In genomic region chr15:93478676-93479075, GRCm38 (mm10) we compare ENCODE assay signal across 22 mouse cellular contexts.
DNase-seq lines count a peak whose midpoint lies in the region; ATAC-seq and TF ChIP-seq lines count a peak whose summit lies in the region.
"Had no signal": no experiment of that assay in that cellular context is flagged by ENCODE, and none has a peak within 500 bp of the region (broad histone marks: within the 10 kb centered on the region; RNA-seq: fewer than 3 reads in every experiment).

No protein-coding gene starts in this region.

- H3K36me3 ChIP-seq in heart, postnatal 0 days (replicated peaks; ENCODE audit: control insufficient read depth, insufficient read depth, low read length) = no peaks in the 10 kb centered on the region
- H3K36me3 ChIP-seq in liver, embryonic 12.5 days = peaks cover 5% of the 10 kb centered on the region
- no peaks in the 10 kb centered on the region for H3K36me3 ChIP-seq in E14TG2a.4 (ENCODE audit: insufficient read depth, low read length)
- 0 out of 2 replicates have a peak, but pooled peaks cover 3% of the 10 kb centered on the region for H3K36me3 ChIP-seq in liver, postnatal 0 days (replicated peaks; ENCODE audit: insufficient read depth, low read length)
- H3K36me3 ChIP-seq: embryonic facial prominence, embryonic 15.5 days; hindbrain, embryonic 12.5 days; limb, embryonic 15.5 days; lung, embryonic 15.5 days; midbrain, embryonic 15.5 days; stomach, embryonic 15.5 days had no signal

- H3K4me3 ChIP-seq in heart, postnatal 0 days (ENCODE audit: low read depth, low read length) = no peak overlapping the region
- no peak overlapping the region for H3K4me3 ChIP-seq in liver, embryonic 12.5 days
- no peak overlapping the region for H3K4me3 ChIP-seq in E14TG2a.4 (replicated peaks; ENCODE audit: low read length)
- no peak overlapping the region for H3K4me3 ChIP-seq in liver, postnatal 0 days (ENCODE audit: low read depth, low read length)
- H3K4me3 ChIP-seq: embryonic facial prominence, embryonic 15.5 days; forebrain, embryonic 10.5 days; hindbrain, embryonic 12.5 days; kidney, embryonic 15.5 days; limb, embryonic 15.5 days; lung, embryonic 15.5 days; midbrain, embryonic 15.5 days; stomach, embryonic 15.5 days had no signal

- intact Hi-C loops in heart, postnatal 10 days (cut with DNase I) = no loop called here

- H3K9me3 ChIP-seq in heart, postnatal 0 days (replicated peaks; ENCODE audit: control insufficient read depth, low read length) = no peaks in the 10 kb centered on the region
- no peaks in the 10 kb centered on the region for H3K9me3 ChIP-seq in liver, embryonic 12.5 days (replicated peaks)
- no peaks in the 10 kb centered on the region for H3K9me3 ChIP-seq in E14TG2a.4 (ENCODE audit: low read length)
- H3K9me3 ChIP-seq in liver, postnatal 0 days (ENCODE audit: low read length) = no peaks in the 10 kb centered on the region
- H3K9me3 ChIP-seq: embryonic facial prominence, embryonic 15.5 days; forebrain, embryonic 10.5 days; hindbrain, embryonic 12.5 days; kidney, embryonic 15.5 days; limb, embryonic 15.5 days; lung, embryonic 15.5 days; midbrain, embryonic 15.5 days; stomach, embryonic 15.5 days had no signal

- no peak overlapping the region for H3K27ac ChIP-seq in heart, postnatal 0 days (ENCODE audit: low read depth)
- no peak overlapping the region for H3K27ac ChIP-seq in liver, embryonic 12.5 days
- H3K27ac ChIP-seq in liver, postnatal 0 days (ENCODE audit: low read depth) = no peak overlapping the region
- H3K27ac ChIP-seq: embryonic facial prominence, embryonic 15.5 days; forebrain, embryonic 10.5 days; hindbrain, embryonic 12.5 days; kidney, embryonic 15.5 days; limb, embryonic 15.5 days; lung, embryonic 15.5 days; stomach, embryonic 15.5 days had no signal

- TF ChIP-seq EP300 in heart, postnatal 0 days (IDR thresholded peaks at IDR 0.05; ENCODE audit: low read depth) = no peak
- TF ChIP-seq EP300 in liver, postnatal 0 days (IDR thresholded peaks at IDR 0.05; ENCODE audit: low read depth) = no peak

- DNase-seq in heart, postnatal 0 days (ENCODE audit: low spot score) = no peak
- no peak for DNase-seq in heart, postnatal 10 days
- DNase-seq in liver = no peak
- DNase-seq in liver, postnatal 0 days = no peak
- no peak for DNase-seq in adrenal gland, adult (ENCODE audit: inconsistent age in 2 of 2, low spot score in 1 of 2)
- DNase-seq in right cerebral cortex, adult 18-20 months = no peak
- DNase-seq: adrenal gland, postnatal 25 days; cerebellum, adult 18-20 months; cerebellum, postnatal 25 days; gastrocnemius, postnatal 14 days; right cerebral cortex, postnatal 25 days had no signal

- no peaks in the 10 kb centered on the region for H3K27me3 ChIP-seq in heart, postnatal 0 days (ENCODE audit: control insufficient read depth, insufficient read depth, low read length)
- no peaks in the 10 kb centered on the region for H3K27me3 ChIP-seq in liver, embryonic 12.5 days (replicated peaks)
- no peaks in the 10 kb centered on the region for H3K27me3 ChIP-seq in E14TG2a.4 (ENCODE audit: insufficient read depth, low read length)
- H3K27me3 ChIP-seq in liver, postnatal 0 days (ENCODE audit: insufficient read depth, low read length) = no peaks in the 10 kb centered on the region
- H3K27me3 ChIP-seq: embryonic facial prominence, embryonic 15.5 days; hindbrain, embryonic 12.5 days; kidney, embryonic 15.5 days; limb, embryonic 15.5 days; lung, embryonic 15.5 days; midbrain, embryonic 15.5 days; stomach, embryonic 15.5 days had no signal

- no peak overlapping the region for H3K9ac ChIP-seq in heart, postnatal 0 days (replicated peaks; ENCODE audit: low read depth, low read length)
- no peak overlapping the region for H3K9ac ChIP-seq in liver, embryonic 12.5 days
- H3K9ac ChIP-seq in liver, postnatal 0 days (replicated peaks) = no peak overlapping the region
- H3K9ac ChIP-seq: embryonic facial prominence, embryonic 15.5 days; hindbrain, embryonic 12.5 days; kidney, embryonic 15.5 days; limb, embryonic 15.5 days; lung, embryonic 15.5 days; midbrain, embryonic 15.5 days; stomach, embryonic 15.5 days had no signal

- WGBS in heart, postnatal 0 days = 78% methylated on average over 3 of the region's 3 CpGs
- 70% methylated on average over 3 of the region's 3 CpGs for WGBS in liver, embryonic 12.5 days (ENCODE audit: insufficient replicate concordance)
- 83% methylated on average over 3 of the region's 3 CpGs for WGBS in liver, postnatal 0 days (ENCODE audit: insufficient replicate concordance)

- H3K4me2 ChIP-seq in heart, postnatal 0 days (ENCODE audit: low read depth, low read length) = no peak overlapping the region
- no peak overlapping the region for H3K4me2 ChIP-seq in liver, embryonic 12.5 days
- H3K4me2 ChIP-seq in liver, postnatal 0 days (ENCODE audit: low read depth, low read length) = no peak overlapping the region
- H3K4me2 ChIP-seq: embryonic facial prominence, embryonic 15.5 days; hindbrain, embryonic 12.5 days; kidney, embryonic 15.5 days; limb, embryonic 15.5 days; lung, embryonic 15.5 days; midbrain, embryonic 15.5 days; stomach, embryonic 15.5 days had no signal

- ATAC-seq in heart, postnatal 0 days (ENCODE audit: insufficient read depth, low read depth) = no peak
- ATAC-seq in liver, embryonic 12.5 days = 0 out of 2 replicates have a peak, but pooled peaks have one; percentile 44
- ATAC-seq in liver, postnatal 0 days = no peak
- ATAC-seq: inflammation-experienced regulatory T-cells, adult 6 months; midbrain, embryonic 15.5 days had no signal

- TF ChIP-seq CTCF in heart, postnatal 0 days (IDR thresholded peaks at IDR 0.05; ENCODE audit: low read depth) = peak; percentile 21
- TF ChIP-seq CTCF in E14TG2a.4 (conservative IDR thresholded peaks at IDR 0.05; ENCODE audit: low read length) = peak; percentile 16; the same call in 1 of the 2 replicates
- TF ChIP-seq CTCF in liver, postnatal 0 days (IDR thresholded peaks at IDR 0.05; ENCODE audit: low read depth) = peak; percentile 41

- H3K4me1 ChIP-seq in heart, postnatal 0 days (ENCODE audit: control insufficient read depth, insufficient read depth) = peaks cover under 1% of the 10 kb centered on the region; the same call in 1 of the 2 replicates
- peaks cover 9% of the 10 kb centered on the region; the same call in 1 of the 2 replicates for H3K4me1 ChIP-seq in liver, embryonic 12.5 days
- H3K4me1 ChIP-seq in E14TG2a.4 (replicated peaks; ENCODE audit: low read depth, low read length) = 0 out of 2 replicates have a peak, but pooled peaks cover under 1% of the 10 kb centered on the region
- H3K4me1 ChIP-seq in liver, postnatal 0 days (ENCODE audit: insufficient read depth) = no peaks in the 10 kb centered on the region
- H3K4me1 ChIP-seq: embryonic facial prominence, embryonic 15.5 days; forebrain, embryonic 10.5 days; hindbrain, embryonic 12.5 days; stomach, embryonic 15.5 days had no signal
